Mouse (Mus musculus) left cerebral cortex, adult 2 months (tissue): ENCODE results near the gene Acads. TPM values are rescaled to one million over a fixed set of nuclear protein-coding genes. Genes with fewer than 3 reads are reported as not detected.

Experiments used
- DNase-seq, 2 experiments: peaks; one replicate each; pipeline ENCODE4 v3.0.0; 2021 to 2022; ENCODE audit warnings: low spot score in 2 of 2, mixed read lengths in 1 of 2; ENCODE audit errors: extremely low spot score in 1 of 2
- H3K27ac ChIP-seq: fragments of 200-600 bp; 2 replicates; pipeline ENCODE4 v1.8.1; 2022
- H3K4me3 ChIP-seq: fragments of 200-600 bp; 2 replicates; pipeline ENCODE4 v1.8.1; 2022
- CTCF ChIP-seq: fragments of 200-600 bp; IDR thresholded peaks from 2 replicates; pipeline ENCODE4 v1.8.1; 2022; ENCODE audit warnings: antibody characterized with exemption, mild to moderate bottlenecking, moderate library complexity
- intact Hi-C: fragments of 180-260 bp; cut with DNase I; formaldehyde crosslinking; loops from one replicate; pipeline ENCODE4 v1.15.1; 2025
- total RNA-seq, 2 experiments: library from RNA; stranded (reverse); gene quantifications; 2 replicates each; pipeline ENCODE4 v1.2.3; 2021

Gene Acads
- total RNA-seq, 2 experiments from 2014 or later: 6.5 to 7.2 TPM

GRCm38 (mm10) chr5:115148378-115148777 lies 29.2 kb upstream of the Acads start:
- Histone ChIP-seq H3K4me3 (no peak overlapping the region), H3K27ac (no peak overlapping the region)
- intact Hi-C loops: no loop called here
- DNase-seq: no peak
- TF ChIP-seq CTCF: no peak

- intact Hi-C loops: no loop called here
- H3K27ac ChIP-seq: no peak overlapping the region
- no peak for DNase-seq
- TF ChIP-seq CTCF: no peak
- H3K4me3 ChIP-seq: no peak overlapping the region
These were observed 28.2 kb upstream of the Acads start for GRCm38 (mm10) chr5:115147388-115147787.

GRCm38 (mm10) chr5:115146747-115147130 lies 27.6 kb upstream of the Acads start:
- Histone ChIP-seq H3K4me3 (no peak overlapping the region), H3K27ac (no peak overlapping the region)
- intact Hi-C loops: no loop called here
- no peak for TF ChIP-seq CTCF
- DNase-seq: no peak

GRCm38 (mm10) chr5:115145976-115146746 lies 27.0 kb upstream of the Acads start:
- H3K4me3 ChIP-seq: no peak overlapping the region
- intact Hi-C loops: no loop called here
- peak overlapping the region; percentile 20; the same call in 1 of the 2 replicates for H3K27ac ChIP-seq
- no peak for TF ChIP-seq CTCF
- DNase-seq: no peak

GRCm38 (mm10) chr5:115145253-115145968 lies 26.3 kb upstream of the Acads start:
- Histone ChIP-seq H3K27ac (peak overlapping the region; percentile 16; the same call in 1 of the 2 replicates), H3K4me3 (no peak overlapping the region)
- DNase-seq: no peak
- no peak for TF ChIP-seq CTCF
- intact Hi-C loops: no loop called here

- no peak for DNase-seq
- H3K27ac ChIP-seq: no peak overlapping the region
- TF ChIP-seq CTCF: no peak
These were observed 25.3 kb upstream of the Acads start for GRCm38 (mm10) chr5:115144471-115144870.

GRCm38 (mm10) chr5:115143552-115143951 lies 24.4 kb upstream of the Acads start:
- intact Hi-C loops: no loop called here
- Histone ChIP-seq H3K4me3 (no peak overlapping the region), H3K27ac (no peak overlapping the region)
- no peak for TF ChIP-seq CTCF
- DNase-seq: no peak

More at GRCm38 (mm10) chr5:115144471-115144870, 25.3 kb upstream of the Acads start:
- no peak overlapping the region for H3K4me3 ChIP-seq
- intact Hi-C loops: no loop called here

- no peak for TF ChIP-seq CTCF
- DNase-seq: no peak
- Histone ChIP-seq H3K4me3 (no peak overlapping the region), H3K27ac (no peak overlapping the region)
- intact Hi-C loops: no loop called here
These were observed 23.1 kb upstream of the Acads start for GRCm38 (mm10) chr5:115142166-115142697.

GRCm38 (mm10) chr5:115140726-115141125 lies 21.6 kb upstream of the Acads start:
- TF ChIP-seq CTCF: no peak
- DNase-seq: no peak
- Histone ChIP-seq H3K4me3 (no peak overlapping the region), H3K27ac (no peak overlapping the region)
- intact Hi-C loops: no loop called here

- intact Hi-C loops: no loop called here
- no peak for DNase-seq
- Histone ChIP-seq H3K4me3 (no peak overlapping the region), H3K27ac (no peak overlapping the region)
- no peak for TF ChIP-seq CTCF
These were observed 20.0 kb upstream of the Acads start for GRCm38 (mm10) chr5:115139124-115139523.

- TF ChIP-seq CTCF: no peak
- DNase-seq: peak; percentile 87 to 89
- peak within 1 kb of the TSS; percentile 90 for H3K4me3 ChIP-seq
- intact Hi-C loops: loop anchor here (2.0 kb wide), 1 partner anchor 22 kb away; no protein-coding TSS in a partner anchor
- peak within 1 kb of the TSS; percentile 90 for H3K27ac ChIP-seq
These were observed 15.4 kb upstream of the Acads start, which contains the start of gene Unc119b for GRCm38 (mm10) chr5:115134234-115135165. TSS of gene Unc119b (minus strand) at chr5:115134975.
